Mouse (Mus musculus): Measurements from ENCODE around the gene Entr1.

Gene Entr1

DNA sequence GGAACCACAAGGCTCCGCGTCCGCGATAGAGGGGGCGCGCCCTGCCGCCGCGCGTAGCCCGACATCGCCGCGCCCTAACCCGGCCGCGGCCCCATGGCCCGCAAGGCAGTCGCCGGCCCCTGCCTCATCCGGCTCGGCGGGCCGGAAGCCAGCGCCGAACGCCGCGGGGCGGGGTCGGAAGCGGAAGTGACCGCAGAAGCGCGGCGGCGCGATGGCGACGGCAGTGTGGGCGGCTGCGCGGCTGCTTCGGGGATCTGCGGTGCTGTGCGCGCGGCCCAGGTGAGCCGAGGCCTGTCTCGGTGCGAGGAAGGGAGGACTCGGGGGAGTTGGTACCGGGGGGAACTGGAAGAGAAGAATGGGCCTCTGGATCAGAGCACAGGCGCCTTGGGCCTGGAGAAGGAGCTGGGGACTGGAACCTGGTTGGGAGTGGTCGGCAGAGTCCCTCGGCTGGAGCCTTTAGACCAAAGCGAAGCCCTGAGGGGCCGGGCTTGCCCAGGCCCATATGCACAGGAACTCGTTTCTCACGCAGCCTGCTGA, at the start of gene Entr1, which contains the start of gene Pmpca:
Gene Entr1, minus strand, starts transcription at position 163 of the 537 bp plus-strand sequence.
Gene Pmpca, plus strand, starts transcription at position 186 of the 537 bp plus-strand sequence.
- DNase-seq (ENCODE audit: low spot score in 2 of 2): peak; percentile 81 to 85

GRCm38 (mm10) chr2:26438373-26438772, 49.3 kb upstream of the Entr1 start:
- no peak for DNase-seq (ENCODE audit: low spot score in 2 of 2)

GRCm38 (mm10) chr2:26437221-26437620, 48.1 kb upstream of the Entr1 start:
- DNase-seq (ENCODE audit: low spot score in 2 of 2): peak; percentile 49 to 69

- no peak for DNase-seq (ENCODE audit: low spot score in 2 of 2)
These were observed 45.9 kb upstream of the Entr1 start for GRCm38 (mm10) chr2:26434791-26435572.

- no peak for DNase-seq (ENCODE audit: low spot score in 2 of 2)
These were observed 40.7 kb upstream of the Entr1 start for GRCm38 (mm10) chr2:26429851-26430250.

DNA sequence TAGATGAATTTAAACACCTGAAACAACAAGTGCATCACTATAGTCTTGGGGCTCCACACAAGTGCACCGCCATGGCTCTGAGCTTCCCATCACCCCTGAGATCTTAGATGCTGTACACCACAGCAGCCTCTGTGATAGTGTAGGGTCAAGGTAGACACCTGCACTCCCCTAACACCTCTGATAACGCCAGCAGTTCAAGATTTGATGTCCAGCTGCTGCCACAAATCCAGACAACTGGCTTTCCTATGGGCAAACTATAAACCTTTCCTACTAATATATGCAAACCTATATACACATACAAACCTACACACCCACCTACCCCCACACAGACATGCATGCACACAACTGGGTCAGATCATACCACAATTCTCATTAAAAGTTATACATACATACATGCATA, 35.4 kb upstream of the Entr1 start:
- no peak for DNase-seq (ENCODE audit: low spot score in 2 of 2)

DNA sequence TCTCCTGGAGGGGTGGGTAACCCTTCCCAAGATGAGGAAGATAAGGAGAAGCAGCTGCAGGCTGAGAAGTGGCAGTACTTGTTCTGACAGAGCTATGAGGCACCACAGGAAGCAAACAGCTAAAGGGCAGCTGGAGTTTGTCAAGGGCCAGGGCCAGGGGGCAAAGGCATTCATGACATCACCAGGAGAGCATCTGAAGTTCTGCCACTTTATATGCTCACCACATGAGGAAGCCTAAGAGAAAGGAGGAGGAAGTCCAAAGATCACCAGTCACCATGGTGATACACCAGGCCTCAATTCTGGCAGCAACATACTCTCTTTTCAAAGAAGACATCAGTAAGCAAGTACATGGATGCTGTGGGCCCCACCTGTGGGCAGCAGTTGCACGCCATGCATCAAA, 34.0 kb upstream of the Entr1 start:
- DNase-seq (ENCODE audit: low spot score in 2 of 2): no peak

DNA sequence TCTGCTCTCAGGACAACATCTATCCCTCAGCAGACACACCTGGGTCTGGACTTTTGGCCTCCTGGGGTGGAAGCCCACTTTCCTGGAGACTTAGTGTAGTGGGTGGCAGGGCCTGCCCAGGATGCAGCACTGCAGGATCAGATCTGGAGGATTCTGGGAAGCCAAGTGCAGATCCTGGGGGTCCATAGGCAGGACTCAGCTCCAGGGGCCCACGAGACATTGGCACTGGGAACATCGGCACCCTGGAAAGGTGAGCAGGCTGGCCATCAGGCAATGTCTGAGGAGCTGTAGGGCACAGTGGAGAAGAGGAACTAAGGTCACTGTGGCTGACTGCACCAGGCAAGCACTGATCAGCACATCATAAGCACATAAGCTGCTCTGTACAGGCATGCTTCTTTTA, 32.9 kb upstream of the Entr1 start:
- no peak for DNase-seq (ENCODE audit: low spot score in 2 of 2)

DNA sequence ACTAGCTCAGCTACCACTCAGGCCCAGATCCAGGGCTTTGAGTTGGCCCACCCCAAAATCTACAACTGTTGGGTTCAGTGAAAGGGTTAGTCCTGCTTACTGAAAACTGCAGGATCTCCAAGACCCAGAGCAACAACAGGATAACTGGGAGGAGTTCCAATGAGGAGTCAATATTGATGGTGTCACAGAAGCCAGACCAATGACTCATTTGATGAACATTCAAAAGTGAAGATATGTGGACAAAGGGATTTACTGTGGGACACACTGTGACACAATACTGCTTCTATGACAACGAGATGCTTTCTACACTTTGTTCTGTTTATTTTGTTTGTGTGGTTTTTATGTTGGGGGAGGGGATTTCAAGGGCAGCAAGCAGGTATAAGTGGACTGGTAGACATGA, 29.0 kb upstream of the Entr1 start:
- no peak for DNase-seq (ENCODE audit: low spot score in 2 of 2)

- DNase-seq (ENCODE audit: low spot score in 2 of 2): no peak
These were observed 27.9 kb upstream of the Entr1 start for GRCm38 (mm10) chr2:26417066-26417465.

DNA sequence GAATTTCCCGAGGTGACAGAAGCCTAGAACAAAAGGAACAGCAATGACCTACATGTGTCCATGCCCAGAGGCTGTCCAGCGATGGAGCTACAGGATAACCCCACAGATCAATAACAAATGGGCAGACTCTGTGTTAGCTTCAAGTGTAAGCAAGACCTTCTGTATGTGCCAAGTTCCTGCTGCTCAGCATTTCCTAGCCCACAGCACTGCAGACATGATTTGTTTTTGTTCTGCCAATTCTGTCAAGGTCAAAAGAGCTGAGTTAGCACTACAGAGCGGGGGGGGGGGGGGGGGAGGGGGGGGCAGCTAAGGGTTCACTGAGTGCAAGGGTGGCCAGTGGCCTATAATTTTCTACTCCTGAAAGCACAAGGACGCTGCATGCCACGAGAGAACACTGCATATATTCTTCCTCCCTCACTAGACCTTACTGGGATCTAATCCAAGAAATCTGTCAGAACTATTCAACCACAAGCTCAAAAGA, 21.9 kb upstream of the Entr1 start:
- DNase-seq (ENCODE audit: low spot score in 2 of 2): no peak

- no peak for DNase-seq (ENCODE audit: low spot score in 2 of 2)
These were observed 21.0 kb upstream of the Entr1 start for GRCm38 (mm10) chr2:26410091-26410490.

DNA sequence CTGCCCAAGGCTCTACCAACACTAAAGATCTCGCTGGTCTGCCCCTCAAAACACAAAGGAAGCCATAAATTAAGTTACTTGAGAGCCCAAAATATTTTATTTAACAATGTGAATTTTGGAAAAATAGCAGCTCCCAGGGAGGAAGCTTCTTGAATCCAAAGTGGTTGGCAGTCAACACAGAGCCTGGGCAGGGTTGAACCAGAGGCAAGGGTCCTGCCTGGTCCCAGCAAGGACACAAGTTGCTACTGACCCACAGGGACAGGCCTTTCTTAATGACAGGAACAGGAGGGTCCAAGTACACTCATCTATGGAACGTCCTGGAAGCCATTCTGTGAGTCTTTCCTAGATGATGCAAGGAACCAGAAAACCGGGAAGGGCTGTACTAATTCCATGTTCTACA, 20.2 kb upstream of the Entr1 start:
- DNase-seq (ENCODE audit: low spot score in 2 of 2): no peak

GRCm38 (mm10) chr2:26408515-26409356, 19.6 kb upstream of the Entr1 start, which contains the start of gene Inpp5e:
Gene Inpp5e (minus strand): TSS chr2:26409203.
- DNase-seq (ENCODE audit: low spot score in 2 of 2): peak; percentile 97 to 98

DNA sequence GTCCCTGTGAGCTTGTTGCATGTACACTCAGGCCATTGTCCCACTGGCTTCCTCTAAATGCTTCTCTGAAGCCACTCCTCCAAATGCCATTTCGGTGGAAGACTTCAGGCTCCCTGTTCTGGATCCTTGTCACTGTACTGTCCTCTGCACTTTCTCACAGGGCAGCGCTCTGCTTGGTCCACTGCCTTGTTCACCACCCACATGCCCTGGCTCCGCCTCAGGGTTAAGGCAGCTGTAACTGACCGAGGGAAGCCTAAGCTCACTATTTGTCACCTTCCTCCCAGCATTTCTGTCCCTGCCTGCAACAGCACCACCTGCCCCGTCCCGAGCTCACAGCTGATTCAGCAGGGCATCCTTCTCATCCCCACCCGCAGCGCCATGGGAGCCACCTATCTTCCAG, 14.2 kb upstream of the Entr1 start:
- DNase-seq (ENCODE audit: low spot score in 2 of 2): no peak

DNA sequence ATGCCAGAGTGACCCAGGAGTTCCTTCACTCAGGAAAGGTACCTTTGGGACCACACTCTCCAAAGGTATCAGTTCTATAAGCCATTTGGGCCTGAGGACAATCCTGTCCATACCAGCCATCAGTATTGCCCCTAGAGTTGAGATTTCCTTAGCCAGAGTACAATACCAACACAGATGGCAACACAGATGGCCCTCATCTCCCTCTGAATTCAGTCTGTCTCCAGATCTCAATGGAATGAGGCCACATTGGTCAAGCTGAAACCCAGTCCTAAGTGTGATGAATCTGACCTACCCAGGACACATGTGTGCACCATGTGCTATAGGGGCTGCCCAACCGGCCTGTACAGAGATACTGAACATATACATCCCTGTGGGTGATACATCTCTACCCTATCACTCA, 13.1 kb upstream of the Entr1 start:
- no peak for DNase-seq (ENCODE audit: low spot score in 2 of 2)

DNA sequence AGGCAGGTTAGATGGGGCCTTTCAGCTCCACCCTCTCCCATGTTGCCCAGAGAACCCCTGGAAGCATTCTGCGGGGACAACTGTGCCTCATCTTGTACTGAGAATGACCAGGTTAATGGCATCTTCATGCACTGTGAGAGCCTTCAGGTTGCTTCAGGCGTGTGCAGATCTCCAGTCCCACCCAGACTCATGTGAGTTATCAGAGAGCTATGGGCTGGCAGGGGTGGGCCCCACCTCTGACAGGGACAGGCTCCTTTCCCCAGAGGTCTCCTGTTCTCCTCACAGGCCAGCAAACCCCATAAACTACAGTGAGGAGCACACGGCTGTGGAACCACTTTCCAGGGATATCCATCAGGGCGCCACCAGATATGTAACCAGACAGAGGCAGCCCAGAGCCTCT, 11.9 kb upstream of the Entr1 start:
- no peak for DNase-seq (ENCODE audit: low spot score in 2 of 2)

GRCm38 (mm10) chr2:26400296-26400695, 11.2 kb upstream of the Entr1 start:
- DNase-seq (ENCODE audit: low spot score in 2 of 2): no peak

DNA sequence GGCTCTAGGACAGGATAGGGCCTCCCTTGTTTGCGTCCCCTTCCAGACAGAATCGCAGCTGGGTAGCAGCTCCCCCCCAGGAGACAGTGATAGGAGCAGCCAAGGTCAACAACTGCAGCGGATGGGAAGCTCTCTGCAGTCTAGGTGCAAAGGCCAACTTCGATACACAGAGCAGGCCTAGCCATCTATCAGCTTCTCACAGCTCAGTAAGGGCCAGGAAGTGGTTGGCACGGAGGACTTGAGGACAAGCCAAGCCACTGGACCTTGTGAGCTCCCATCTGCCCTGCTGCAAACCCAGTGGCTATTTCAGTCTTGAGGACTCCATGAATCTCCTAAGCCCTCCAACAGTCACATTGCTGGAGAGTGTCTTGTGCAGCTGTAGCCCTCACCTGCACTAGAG, 10.5 kb upstream of the Entr1 start:
- DNase-seq (ENCODE audit: low spot score in 2 of 2): no peak

DNA sequence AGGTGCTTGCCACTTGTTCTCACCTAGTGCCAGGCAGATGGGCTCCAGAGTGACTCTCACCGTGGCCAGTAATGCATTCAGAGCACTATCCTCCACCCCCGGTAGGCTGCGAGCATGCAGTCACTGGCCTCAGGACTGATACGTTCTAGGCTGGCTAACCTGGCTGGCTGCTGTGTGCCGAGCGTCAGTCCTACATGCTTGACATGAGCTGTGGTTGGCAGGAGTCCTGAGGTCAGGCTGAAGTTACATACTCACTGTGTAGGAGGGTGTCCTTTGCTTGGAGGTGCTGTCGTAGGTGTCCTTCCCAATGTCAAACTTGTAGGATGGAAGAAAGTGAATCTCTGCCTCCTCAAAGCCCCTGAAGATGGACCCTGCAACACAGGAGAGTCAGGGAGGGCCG, 9.9 kb upstream of the Entr1 start:
- no peak for DNase-seq (ENCODE audit: low spot score in 2 of 2)

DNA sequence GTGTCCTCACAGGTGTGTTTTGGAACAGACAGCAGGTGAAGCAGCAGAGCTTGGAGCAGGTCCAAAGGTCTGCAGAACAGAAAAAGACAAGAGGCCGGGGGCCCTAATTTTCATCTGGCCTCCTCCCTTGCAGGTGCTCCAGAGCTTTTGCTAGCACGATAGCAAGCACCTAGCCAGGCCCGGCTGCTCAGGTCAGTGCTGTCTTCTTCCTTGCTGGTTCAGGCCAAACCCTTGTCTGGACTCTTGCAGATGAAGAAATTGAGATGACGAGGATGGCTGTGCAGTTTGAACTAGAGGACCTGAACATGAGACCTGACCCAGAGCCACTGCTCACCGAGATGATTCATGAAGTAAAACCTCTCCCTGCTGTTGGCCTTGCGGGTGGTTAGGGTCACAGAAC, 2.5 kb upstream of the Entr1 start:
- no peak for DNase-seq (ENCODE audit: low spot score in 2 of 2)

GRCm38 (mm10) chr2:26390954-26391353, 1.8 kb upstream of the Entr1 start:
- DNase-seq (ENCODE audit: low spot score in 2 of 2): no peak
